Mouse (Mus musculus) kidney, adult 2 months (tissue): ENCODE data around the gene Ergic1. TPM values are rescaled to one million over a fixed set of nuclear protein-coding genes. Genes with fewer than 3 reads are reported as not detected.

Experiments used
- DNase-seq: peaks from one replicate; pipeline ENCODE4 v3.0.0; 2021
- H3K27ac ChIP-seq: fragments of 200-500 bp; 2 replicates; pipeline ENCODE4 v1.5.1; 2012; ENCODE audit warnings: low read depth, low read length, control low read depth, inconsistent platforms; ENCODE audit not compliant: insufficient read depth
- H3K27me3 ChIP-seq: fragments of 200-500 bp; replicated peaks from 2 replicates; pipeline ENCODE4 v1.6.1; 2012; ENCODE audit warnings: mild to moderate bottlenecking, moderate library complexity, low read length, inconsistent platforms; ENCODE audit not compliant: control insufficient read depth, insufficient read depth
- H3K36me3 ChIP-seq: fragments of 200-500 bp; 2 replicates; pipeline ENCODE4 v1.6.1; 2012; ENCODE audit warnings: mild to moderate bottlenecking, moderate library complexity, low read length, inconsistent platforms; ENCODE audit not compliant: control insufficient read depth, insufficient read depth
- H3K4me1 ChIP-seq: fragments of 200-500 bp; 2 replicates; pipeline ENCODE4 v1.6.1; 2011; ENCODE audit warnings: low read length; ENCODE audit not compliant: control insufficient read depth, insufficient read depth
- H3K4me3 ChIP-seq: fragments of 200-500 bp; 2 replicates; pipeline ENCODE4 v1.5.1; 2011; ENCODE audit warnings: mild to moderate bottlenecking, low read depth, low read length, control low read depth; ENCODE audit not compliant: insufficient read depth
- CTCF ChIP-seq: fragments of 200-500 bp; conservative IDR thresholded peaks from 2 replicates; pipeline ENCODE4 v1.5.1; 2011; ENCODE audit warnings: low read depth, mild to moderate bottlenecking, control low read depth, low read length, moderate library complexity, mixed read lengths; ENCODE audit not compliant: insufficient read depth, insufficient read length
- POLR2A ChIP-seq: fragments of 200-500 bp; IDR thresholded peaks from one replicate; pipeline ENCODE4 v1.6.1; 2011; ENCODE audit warnings: low read depth, low read length, control low read depth
- WGBS: fragments of 180-500 bp; shearing (Covaris S2); methylation state at CpG from one replicate; pipeline ENCODE4 v1.1.7; 2018; 5-methylcytosine and 5-hydroxymethylcytosine counted together
- polyA plus RNA-seq: library from polyadenylated mRNA; depleted of rRNA; stranded (reverse); fragments of >200 nt; gene quantifications from 2 replicates; pipeline ENCODE4 v1.2.3, GENCODE M21; 2012

Ergic1 gene
- polyA plus RNA-seq, 1 experiment, result 131 TPM

- no peak for TF ChIP-seq POLR2A
- TF ChIP-seq CTCF, result no peak
- H3K4me1 ChIP-seq, result peaks cover 46% of the 10 kb centered on the region
- no peaks in the 10 kb centered on the region for H3K36me3 ChIP-seq
- no peak overlapping the region for H3K4me3 ChIP-seq
- WGBS, result 40% methylated on average over 5 of the region's 5 CpGs
- H3K27ac ChIP-seq, result peak overlapping the region; percentile 51
- no peaks in the 10 kb centered on the region for H3K27me3 ChIP-seq
- DNase-seq, result peak; percentile 92
Observed at GRCm38 (mm10) chr17:26582297-26582696, 21.0 kb downstream of the Ergic1 start.

- peaks cover 40% of the 10 kb centered on the region for H3K4me1 ChIP-seq
- WGBS, result 92% methylated on average over 9 of the region's 9 CpGs
Observed at GRCm38 (mm10) chr17:26583056-26583455, 21.8 kb downstream of the Ergic1 start.

GRCm38 (mm10) chr17:26583606-26584005 lies 22.3 kb downstream of the Ergic1 start:
- Histone ChIP-seq H3K4me3 (no peak overlapping the region), H3K27me3 (no peaks in the 10 kb centered on the region), H3K36me3 (no peaks in the 10 kb centered on the region), H3K27ac (peak overlapping the region; percentile 90), H3K4me1 (peaks cover 40% of the 10 kb centered on the region)
- DNase-seq, result peak; percentile 52
- TF ChIP-seq CTCF (no peak), POLR2A (no peak)
- 69% methylated on average over 6 of the region's 6 CpGs for WGBS

More at GRCm38 (mm10) chr17:26583056-26583455, 21.8 kb downstream of the Ergic1 start:
- Histone ChIP-seq H3K27me3 (no peaks in the 10 kb centered on the region), H3K27ac (peak overlapping the region; percentile 90), H3K4me3 (no peak overlapping the region), H3K36me3 (no peaks in the 10 kb centered on the region)
- DNase-seq, result no peak
- no peak for TF ChIP-seq CTCF
- no peak for TF ChIP-seq POLR2A

- H3K4me1 ChIP-seq, result peaks cover 40% of the 10 kb centered on the region
- 18% methylated on average over 4 of the region's 4 CpGs for WGBS
- H3K27ac ChIP-seq, result peak overlapping the region; percentile 90
- no peak overlapping the region for H3K4me3 ChIP-seq
- TF ChIP-seq CTCF (no peak), POLR2A (no peak)
- peak; percentile 87 for DNase-seq
- H3K27me3 ChIP-seq, result no peaks in the 10 kb centered on the region
- no peaks in the 10 kb centered on the region for H3K36me3 ChIP-seq
Observed at GRCm38 (mm10) chr17:26584063-26584462, 22.8 kb downstream of the Ergic1 start.

- peak; percentile 93 for DNase-seq
- Histone ChIP-seq H3K27me3 (no peaks in the 10 kb centered on the region), H3K27ac (peak overlapping the region; percentile 90), H3K36me3 (no peaks in the 10 kb centered on the region), H3K4me3 (no peak overlapping the region), H3K4me1 (peaks cover 40% of the 10 kb centered on the region)
- 12% methylated on average over 15 of the region's 15 CpGs for WGBS
- no peak for TF ChIP-seq CTCF
- no peak for TF ChIP-seq POLR2A
Observed at GRCm38 (mm10) chr17:26584558-26585136, 23.4 kb downstream of the Ergic1 start.

GRCm38 (mm10) chr17:26587961-26588487 lies 26.7 kb downstream of the Ergic1 start:
- H3K4me3 ChIP-seq, result no peak overlapping the region
- H3K27me3 ChIP-seq, result no peaks in the 10 kb centered on the region
- H3K36me3 ChIP-seq, result no peaks in the 10 kb centered on the region
- H3K27ac ChIP-seq, result no peak overlapping the region
- WGBS, result 91% methylated on average over 12 of the region's 12 CpGs
- no peak for DNase-seq
- no peak for TF ChIP-seq CTCF
- TF ChIP-seq POLR2A, result no peak
- H3K4me1 ChIP-seq, result peaks cover 23% of the 10 kb centered on the region

- Histone ChIP-seq H3K4me3 (no peak overlapping the region), H3K27ac (no peak overlapping the region), H3K4me1 (peaks cover 24% of the 10 kb centered on the region), H3K36me3 (no peaks in the 10 kb centered on the region), H3K27me3 (no peaks in the 10 kb centered on the region)
- WGBS, result 87% methylated on average over 4 of the region's 4 CpGs
- DNase-seq, result no peak
- TF ChIP-seq POLR2A, result no peak
- TF ChIP-seq CTCF, result no peak
Observed at GRCm38 (mm10) chr17:26592510-26592909, 31.2 kb downstream of the Ergic1 start.
